Mouse (Mus musculus) liver, postnatal 0 days (tissue): ENCODE measurements around the gene Ahdc1.

Experiments
- CTCF ChIP-seq: sonication (generic); IDR thresholded peaks from 2 replicates; pipeline ENCODE4 v1.5.1; 2016; ENCODE audit warnings: antibody characterized with exemption, low read depth
- EP300 ChIP-seq: IDR thresholded peaks from 2 replicates; pipeline ENCODE4 v1.6.1; 2016; ENCODE audit warnings: antibody characterized with exemption, low read depth, mild to moderate bottlenecking

GRCm38 (mm10) chr4:133070821-133071372, 59.8 kb downstream of the Ahdc1 start:
- no peak for TF ChIP-seq CTCF
- TF ChIP-seq EP300: no peak
